Mouse (Mus musculus): ENCODE results near the gene Nsl1. TPM values are rescaled to one million over a fixed set of nuclear protein-coding genes. Genes with fewer than 3 reads are reported as not detected.
A peak's percentile ranks its signal among the peaks of the same experiment; 100 is the strongest.
"Not testable (repeated sequence)": the region's sequence is repeated elsewhere in the genome, so short reads cannot be mapped to it uniquely, and the experiment has no call there.

The Nsl1 gene
- 2.4 and 3.2 TPM in 2 replicates for polyA plus RNA-seq (2015; fragmentation: Nextera tagmentation; extraction: Ambion mirVana)

GRCm38 (mm10) chr1:191062781-191063485 is at the start of gene Nsl1, which contains the start of gene Tatdn3:
Nsl1 (plus strand) TSS chr1:191063012.
Tatdn3 (minus strand) TSS chr1:191062932.
- Histone ChIP-seq H3K4me1 (ENCODE audit: control insufficient read depth, insufficient read depth, low read length) (peaks cover 15% of the 10 kb centered on the region), H3K9ac (ENCODE audit: low read depth, low read length) (peak within 1 kb of the TSS; percentile 81), H3K4me2 (ENCODE audit: low read length) (peak within 1 kb of the TSS; percentile 93), H3K36me3 (ENCODE audit: control insufficient read depth, insufficient read depth, low read length) (no peaks in the 10 kb centered on the region), H3K9me3 (replicated peaks; ENCODE audit: control insufficient read depth, low read length, poor library complexity, severe bottlenecking) (no peaks in the 10 kb centered on the region), H3K4me3 (ENCODE audit: low read depth, low read length) (peak within 1 kb of the TSS; percentile 83), H3K27ac (ENCODE audit: low read length) (peak within 1 kb of the TSS; percentile 76), H3K27me3 (ENCODE audit: control insufficient read depth, insufficient read depth, low read depth, low read length) (no peaks in the 10 kb centered on the region)
- peak; percentile 94 for ATAC-seq
- WGBS = under 1% methylated on average over 56 of the region's 56 CpGs

- no peak for ATAC-seq
- H3K27me3 ChIP-seq (ENCODE audit: control insufficient read depth, insufficient read depth, low read depth, low read length) = no peaks in the 10 kb centered on the region
- no peak overlapping the region for H3K9ac ChIP-seq (ENCODE audit: low read depth, low read length)
- H3K36me3 ChIP-seq (ENCODE audit: control insufficient read depth, insufficient read depth, low read length) = peaks cover 25% of the 10 kb centered on the region
- H3K9me3 ChIP-seq (replicated peaks; ENCODE audit: control insufficient read depth, low read length, poor library complexity, severe bottlenecking) = no peaks in the 10 kb centered on the region
- no peak overlapping the region for H3K27ac ChIP-seq (ENCODE audit: low read length)
- H3K4me2 ChIP-seq (ENCODE audit: low read length) = no peak overlapping the region
- 97% methylated on average over 3 of the region's 3 CpGs for WGBS
- H3K4me3 ChIP-seq (ENCODE audit: low read depth, low read length) = no peak overlapping the region
- no peaks in the 10 kb centered on the region for H3K4me1 ChIP-seq (ENCODE audit: control insufficient read depth, insufficient read depth, low read length)
Observed at GRCm38 (mm10) chr1:191014271-191014670, 48.5 kb upstream of the Nsl1 start.

DNA sequence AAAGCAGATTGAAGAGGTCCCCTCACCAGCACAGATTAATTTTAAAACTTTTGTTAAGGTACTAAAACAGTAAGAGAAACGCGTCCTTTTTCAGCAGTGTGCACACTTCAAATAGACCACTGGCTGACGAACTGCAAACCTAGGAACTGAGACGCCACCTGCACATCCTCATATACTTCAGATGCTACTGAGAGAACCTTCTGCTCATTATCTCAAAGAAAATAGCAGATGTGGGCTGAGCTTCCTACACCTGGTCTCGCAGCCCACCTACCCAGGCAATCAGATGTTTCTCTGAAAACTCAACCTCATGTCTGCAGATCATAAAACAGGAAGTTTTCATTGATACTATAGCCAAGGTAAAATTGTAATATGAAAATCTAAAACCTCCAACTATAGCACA is 43.0 kb upstream of the Nsl1 start:
- no peaks in the 10 kb centered on the region for H3K9me3 ChIP-seq (replicated peaks; ENCODE audit: control insufficient read depth, low read length, poor library complexity, severe bottlenecking)
- no peak overlapping the region for H3K9ac ChIP-seq (ENCODE audit: low read depth, low read length)
- no peak overlapping the region for H3K4me2 ChIP-seq (ENCODE audit: low read length)
- WGBS = 96% methylated on average over 5 of the region's 5 CpGs
- H3K4me3 ChIP-seq (ENCODE audit: low read depth, low read length) = no peak overlapping the region
- H3K27ac ChIP-seq (ENCODE audit: low read length) = no peak overlapping the region
- H3K27me3 ChIP-seq (ENCODE audit: control insufficient read depth, insufficient read depth, low read depth, low read length) = no peaks in the 10 kb centered on the region
- ATAC-seq = no peak
- H3K36me3 ChIP-seq (ENCODE audit: control insufficient read depth, insufficient read depth, low read length) = peaks cover 8% of the 10 kb centered on the region
- H3K4me1 ChIP-seq (ENCODE audit: control insufficient read depth, insufficient read depth, low read length) = peaks cover 10% of the 10 kb centered on the region

GRCm38 (mm10) chr1:191020217-191020924 is 42.4 kb upstream of the Nsl1 start:
- H3K27ac ChIP-seq (ENCODE audit: low read length) = no peak overlapping the region
- no peak overlapping the region for H3K4me2 ChIP-seq (ENCODE audit: low read length)
- H3K36me3 ChIP-seq (ENCODE audit: control insufficient read depth, insufficient read depth, low read length) = peaks cover 8% of the 10 kb centered on the region
- ATAC-seq = no peak
- WGBS = 89% methylated on average over 3 of the region's 3 CpGs
- H3K4me3 ChIP-seq (ENCODE audit: low read depth, low read length) = no peak overlapping the region
- H3K4me1 ChIP-seq (ENCODE audit: control insufficient read depth, insufficient read depth, low read length) = peaks cover 14% of the 10 kb centered on the region
- H3K9me3 ChIP-seq (replicated peaks; ENCODE audit: control insufficient read depth, low read length, poor library complexity, severe bottlenecking) = no peaks in the 10 kb centered on the region
- no peaks in the 10 kb centered on the region for H3K27me3 ChIP-seq (ENCODE audit: control insufficient read depth, insufficient read depth, low read depth, low read length)
- no peak overlapping the region for H3K9ac ChIP-seq (ENCODE audit: low read depth, low read length)

DNA sequence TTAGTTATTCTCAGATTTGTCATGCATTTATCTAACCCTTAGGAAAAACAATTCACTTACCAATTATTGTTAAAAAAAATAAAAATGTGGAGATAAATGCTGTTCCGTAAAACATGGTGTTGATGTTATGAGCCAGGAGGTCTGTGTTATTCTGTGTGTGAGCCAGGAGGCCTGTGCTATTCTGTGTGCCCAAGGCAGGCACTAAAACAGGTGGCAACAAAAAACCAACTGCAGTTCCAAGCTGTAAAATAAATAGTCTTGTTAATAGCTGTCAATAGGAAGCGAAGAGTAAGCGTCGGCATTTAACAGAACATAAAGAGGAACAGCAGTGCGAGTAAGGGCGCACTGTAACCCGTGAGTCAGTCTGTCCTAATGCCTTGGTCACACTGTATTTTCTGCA is 41.8 kb upstream of the Nsl1 start:
- H3K36me3 ChIP-seq (ENCODE audit: control insufficient read depth, insufficient read depth, low read length) = peaks cover 8% of the 10 kb centered on the region
- H3K4me3 ChIP-seq (ENCODE audit: low read depth, low read length) = no peak overlapping the region
- no peak overlapping the region for H3K9ac ChIP-seq (ENCODE audit: low read depth, low read length)
- no peaks in the 10 kb centered on the region for H3K27me3 ChIP-seq (ENCODE audit: control insufficient read depth, insufficient read depth, low read depth, low read length)
- ATAC-seq = no peak
- WGBS = 92% methylated on average over 7 of the region's 7 CpGs
- peaks cover 14% of the 10 kb centered on the region for H3K4me1 ChIP-seq (ENCODE audit: control insufficient read depth, insufficient read depth, low read length)
- no peaks in the 10 kb centered on the region for H3K9me3 ChIP-seq (replicated peaks; ENCODE audit: control insufficient read depth, low read length, poor library complexity, severe bottlenecking)
- no peak overlapping the region for H3K27ac ChIP-seq (ENCODE audit: low read length)
- H3K4me2 ChIP-seq (ENCODE audit: low read length) = no peak overlapping the region

DNA sequence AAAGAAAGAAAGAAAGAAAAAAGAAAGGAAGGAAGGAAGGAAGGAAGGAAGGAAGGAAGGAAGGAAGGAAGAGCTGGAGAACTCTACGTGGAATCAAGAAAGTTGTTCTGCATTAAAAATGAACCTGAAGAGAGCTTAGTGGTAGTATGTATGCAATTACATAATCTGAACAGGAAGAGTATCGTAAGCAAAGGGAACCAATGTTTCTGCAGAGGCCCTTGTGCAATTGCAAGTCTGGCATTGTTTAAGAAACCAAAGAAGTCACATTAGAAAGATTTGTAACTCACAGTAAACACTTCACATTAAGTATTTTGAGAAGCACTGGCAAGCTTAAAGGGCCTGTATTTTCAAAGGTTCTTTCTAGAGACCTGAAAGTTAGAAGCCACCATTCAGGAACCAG is 39.7 kb upstream of the Nsl1 start:
- Histone ChIP-seq H3K4me3 (ENCODE audit: low read depth, low read length) (no peak overlapping the region), H3K27ac (ENCODE audit: low read length) (no peak overlapping the region), H3K9me3 (replicated peaks; ENCODE audit: control insufficient read depth, low read length, poor library complexity, severe bottlenecking) (no peaks in the 10 kb centered on the region), H3K27me3 (ENCODE audit: control insufficient read depth, insufficient read depth, low read depth, low read length) (no peaks in the 10 kb centered on the region), H3K4me1 (ENCODE audit: control insufficient read depth, insufficient read depth, low read length) (peaks cover 19% of the 10 kb centered on the region), H3K9ac (ENCODE audit: low read depth, low read length) (no peak overlapping the region), H3K36me3 (ENCODE audit: control insufficient read depth, insufficient read depth, low read length) (peaks cover 5% of the 10 kb centered on the region; the same call in 1 of the 2 replicates), H3K4me2 (ENCODE audit: low read length) (no peak overlapping the region)
- 87% methylated on average over 2 of the region's 2 CpGs for WGBS
- no peak for ATAC-seq

GRCm38 (mm10) chr1:191023806-191024205 is 39.0 kb upstream of the Nsl1 start:
- H3K4me2 ChIP-seq (ENCODE audit: low read length); H3K9ac ChIP-seq (ENCODE audit: low read depth, low read length); H3K27me3 ChIP-seq (ENCODE audit: control insufficient read depth, insufficient read depth, low read depth, low read length); H3K27ac ChIP-seq (ENCODE audit: low read length); H3K4me3 ChIP-seq (ENCODE audit: low read depth, low read length); H3K9me3 ChIP-seq (replicated peaks; ENCODE audit: control insufficient read depth, low read length, poor library complexity, severe bottlenecking); ATAC-seq; H3K36me3 ChIP-seq (ENCODE audit: control insufficient read depth, insufficient read depth, low read length): not testable (repeated sequence)
- 88% methylated on average over 5 of the region's 6 CpGs for WGBS
- H3K4me1 ChIP-seq (ENCODE audit: control insufficient read depth, insufficient read depth, low read length) = peaks cover 19% of the 10 kb centered on the region

- 2% methylated on average over 64 of the region's 69 CpGs for WGBS
- peaks cover 5% of the 10 kb centered on the region; the same call in 1 of the 2 replicates for H3K36me3 ChIP-seq (ENCODE audit: control insufficient read depth, insufficient read depth, low read length)
- H3K4me2 ChIP-seq (ENCODE audit: low read length) = peak overlapping the region; percentile 96
- no peaks in the 10 kb centered on the region for H3K9me3 ChIP-seq (replicated peaks; ENCODE audit: control insufficient read depth, low read length, poor library complexity, severe bottlenecking)
- ATAC-seq = peak; percentile 67
- peak overlapping the region; percentile 90 for H3K9ac ChIP-seq (ENCODE audit: low read depth, low read length)
- H3K27ac ChIP-seq (ENCODE audit: low read length) = peak overlapping the region; percentile 85
- H3K27me3 ChIP-seq (ENCODE audit: control insufficient read depth, insufficient read depth, low read depth, low read length) = no peaks in the 10 kb centered on the region
- H3K4me3 ChIP-seq (ENCODE audit: low read depth, low read length) = peak overlapping the region; percentile 87
- H3K4me1 ChIP-seq (ENCODE audit: control insufficient read depth, insufficient read depth, low read length) = peaks cover 19% of the 10 kb centered on the region
Observed at GRCm38 (mm10) chr1:191025016-191026012, 37.5 kb upstream of the Nsl1 start.
